26 mouse cellular contexts compared by ENCODE assay signal in genomic region chr3:52280681-52281080, GRCm38 (mm10). TPM values are rescaled to one million over a fixed set of nuclear protein-coding genes. Genes with fewer than 3 reads are reported as not detected.
DNase-seq lines count a peak whose midpoint lies in the region; ATAC-seq and TF ChIP-seq lines count a peak whose summit lies in the region.
"Had no signal": no experiment of that assay in that cellular context is flagged by ENCODE, and none has a peak within 500 bp of the region (broad histone marks: within the 10 kb centered on the region; RNA-seq: fewer than 3 reads in every experiment).

No protein-coding gene starts in this region.

- no peak for TF ChIP-seq CTCF in liver, adult 2 months (IDR thresholded peaks at IDR 0.05; ENCODE audit: low read depth, low read length)
- TF ChIP-seq CTCF in thymus, adult 2 months (IDR thresholded peaks at IDR 0.05; ENCODE audit: borderline replicate concordance, control insufficient read depth, extremely low read depth, insufficient read depth, low read length, poor library complexity) = no peak

- no peak overlapping the region for H3K4me2 ChIP-seq in liver, embryonic 12.5 days
- H3K4me2 ChIP-seq in midbrain, embryonic 15.5 days = no peak overlapping the region
- H3K4me2 ChIP-seq: forebrain, embryonic 13.5 days; heart, embryonic 12.5 days; heart, embryonic 15.5 days; hindbrain, embryonic 14.5 days had no signal

- H3K79me2 ChIP-seq in liver, adult 2 months (ENCODE audit: control insufficient read depth, insufficient read depth, low read length) = peaks cover 53% of the 10 kb centered on the region

- no peak overlapping the region for H3K4me3 ChIP-seq in liver, adult 2 months (ENCODE audit: insufficient read depth, low read depth, low read length)
- no peak overlapping the region for H3K4me3 ChIP-seq in liver, embryonic 12.5 days
- H3K4me3 ChIP-seq in thymus, adult 2 months (ENCODE audit: control insufficient read depth, insufficient read depth, low read length) = no peak overlapping the region
- H3K4me3 ChIP-seq in midbrain, embryonic 15.5 days = no peak overlapping the region
- H3K4me3 ChIP-seq: forebrain, embryonic 10.5 days; forebrain, embryonic 13.5 days; heart, embryonic 12.5 days; heart, embryonic 15.5 days; hindbrain, embryonic 10.5 days had no signal

- TF ChIP-seq POLR2A in liver, adult 2 months (IDR thresholded peaks at IDR 0.05; ENCODE audit: extremely low read depth, insufficient read depth, low read length) = no peak
- no peak for TF ChIP-seq POLR2A in thymus, adult 2 months (IDR thresholded peaks at IDR 0.05; ENCODE audit: control insufficient read depth, extremely low read depth, insufficient read depth, low read length, poor library complexity)

- 90% methylated on average over 1 of the region's 1 CpGs for WGBS in liver, adult 2 months
- 70% methylated on average over 1 of the region's 1 CpGs for WGBS in liver, embryonic 12.5 days (ENCODE audit: insufficient replicate concordance)
- 80% methylated on average over 1 of the region's 1 CpGs for WGBS in thymus, adult 2 months
- 79% methylated on average over 1 of the region's 1 CpGs for WGBS in midbrain, embryonic 15.5 days

- H3K36me3 ChIP-seq in liver, adult 2 months (ENCODE audit: control insufficient read depth, insufficient read depth, low read length) = peaks cover 5% of the 10 kb centered on the region; the same call in 1 of the 2 replicates
- 0 out of 2 replicates have a peak, but pooled peaks cover 2% of the 10 kb centered on the region for H3K36me3 ChIP-seq in liver, embryonic 12.5 days
- no peaks in the 10 kb centered on the region for H3K36me3 ChIP-seq in thymus, adult 2 months (ENCODE audit: control insufficient read depth, insufficient read depth, low read length)
- no peaks in the 10 kb centered on the region for H3K36me3 ChIP-seq in midbrain, embryonic 15.5 days (replicated peaks)
- H3K36me3 ChIP-seq: forebrain, embryonic 10.5 days; heart, embryonic 15.5 days had no signal

- H3K9me3 ChIP-seq in liver, embryonic 12.5 days (replicated peaks) = no peaks in the 10 kb centered on the region
- no peaks in the 10 kb centered on the region for H3K9me3 ChIP-seq in midbrain, embryonic 15.5 days
- H3K9me3 ChIP-seq: forebrain, embryonic 10.5 days; forebrain, embryonic 13.5 days; heart, embryonic 12.5 days; heart, embryonic 15.5 days; hindbrain, embryonic 10.5 days had no signal

- H3K27me3 ChIP-seq in liver, adult 2 months (ENCODE audit: control insufficient read depth, insufficient read depth, low read length) = no peaks in the 10 kb centered on the region
- H3K27me3 ChIP-seq in liver, embryonic 12.5 days (replicated peaks) = no peaks in the 10 kb centered on the region
- H3K27me3 ChIP-seq in thymus, adult 2 months (ENCODE audit: control insufficient read depth, insufficient read depth, low read length) = no peaks in the 10 kb centered on the region
- no peaks in the 10 kb centered on the region for H3K27me3 ChIP-seq in midbrain, embryonic 15.5 days (replicated peaks)
- H3K27me3 ChIP-seq: forebrain, embryonic 13.5 days; heart, embryonic 12.5 days; heart, embryonic 15.5 days; Patski had no signal

- no peak overlapping the region for H3K27ac ChIP-seq in liver, adult 2 months (replicated peaks; ENCODE audit: insufficient read depth, low read depth, low read length)
- no peak overlapping the region for H3K27ac ChIP-seq in liver, embryonic 12.5 days
- no peak overlapping the region for H3K27ac ChIP-seq in thymus, adult 2 months (ENCODE audit: control insufficient read depth, insufficient read depth, low read length)
- no peak overlapping the region for H3K27ac ChIP-seq in midbrain, embryonic 15.5 days
- H3K27ac ChIP-seq: forebrain, embryonic 10.5 days; forebrain, embryonic 13.5 days; heart, embryonic 15.5 days; hindbrain, embryonic 10.5 days; hindbrain, embryonic 14.5 days; hindbrain, postnatal 0 days had no signal

- no peak overlapping the region for H3K9ac ChIP-seq in liver, adult 2 months (ENCODE audit: low read depth, low read length)
- no peak overlapping the region for H3K9ac ChIP-seq in liver, embryonic 12.5 days
- H3K9ac ChIP-seq in midbrain, embryonic 15.5 days = no peak overlapping the region
- H3K9ac ChIP-seq: forebrain, embryonic 13.5 days; heart, embryonic 12.5 days; heart, embryonic 15.5 days; hindbrain, embryonic 14.5 days had no signal

- DNase-seq in liver, adult 2 months (ENCODE audit: extremely low read depth, low read depth, low spot score) = peak; percentile 73
- no peak for DNase-seq in cerebellum, postnatal 14 days
- DNase-seq in thymus, adult 2 months = no peak
- DNase-seq: adrenal gland, adult 8-10 months; adrenal gland, postnatal 25 days; B cell, adult 2 months; cerebellum, adult 11-12 months; cerebellum, adult 8-10 months; cerebellum, postnatal 10 days; gastrocnemius, postnatal 25 days; heart, adult 18-20 months; heart, postnatal 10 days; heart, postnatal 36 days had no signal

- H3K4me1 ChIP-seq in liver, adult 2 months (ENCODE audit: control insufficient read depth, insufficient read depth, low read length) = peaks cover 21% of the 10 kb centered on the region
- peaks cover 9% of the 10 kb centered on the region; the same call in 1 of the 2 replicates for H3K4me1 ChIP-seq in liver, embryonic 12.5 days
- peaks cover 7% of the 10 kb centered on the region for H3K4me1 ChIP-seq in thymus, adult 2 months (replicated peaks; ENCODE audit: control insufficient read depth, insufficient read depth, low read length)
- no peaks in the 10 kb centered on the region for H3K4me1 ChIP-seq in midbrain, embryonic 15.5 days
- H3K4me1 ChIP-seq: forebrain, embryonic 13.5 days; heart, embryonic 15.5 days had no signal

- no peak for ATAC-seq in liver, embryonic 12.5 days
- peak; percentile 46 for ATAC-seq in CD4-positive, CD25-positive, alpha-beta regulatory T cell, adult 4 months
- peak; percentile 55 for ATAC-seq in activated CD4-positive, CD25-positive, alpha-beta regulatory T cell, adult 4 months
- no peak for ATAC-seq in midbrain, embryonic 15.5 days (replicated peaks)
- ATAC-seq: forebrain, embryonic 13.5 days; forebrain, embryonic 16.5 days; hindbrain, postnatal 0 days; Patski had no signal

RNA-seq across cellular contexts. Expression of gene Foxo1, which starts 12.5 kb away (rescaled TPM):
- total RNA-seq in liver, adult 2 months (2014; rRNA removed) = 6.5 and 10.3 TPM in 2 replicates
- polyA plus RNA-seq in liver, adult 2 months (2012; rRNA removed) = 5.8 and 7.4 TPM in 2 replicates
- polyA plus RNA-seq in liver, embryonic 12.5 days (2016; fragmentation: Nextera tagmentation; extraction: Ambion mirVana) = 2.5 and 2.6 TPM in 2 replicates
- polyA plus RNA-seq in CD4-positive, CD25-positive, alpha-beta regulatory T cell, adult 4 months (2017; shearing (Covaris generic)) = 10 to 100 TPM; 37.1 to 38.9 TPM
- 10 to 100 TPM; 30.3 to 30.6 TPM for polyA plus RNA-seq in activated CD4-positive, CD25-positive, alpha-beta regulatory T cell, adult 4 months (2017; shearing (Covaris generic))
- polyA plus RNA-seq in thymus, adult 2 months (2012; rRNA removed) = 20.9 and 30.6 TPM in 2 replicates
- polyA plus RNA-seq in midbrain, embryonic 15.5 days (2015; fragmentation: Nextera tagmentation; extraction: Ambion mirVana) = 3.7 and 3.9 TPM in 2 replicates

Comparison
In these comparisons a context has a peak if more than half of its experiments do, and no peak if none do; other contexts are left out.
1. ATAC-seq: peak in CD4-positive, CD25-positive, alpha-beta regulatory T cell, adult 4 months (single experiment) and activated CD4-positive, CD25-positive, alpha-beta regulatory T cell, adult 4 months (single experiment); none in liver, embryonic 12.5 days (single experiment) and midbrain, embryonic 15.5 days (single experiment).